Mouse (Mus musculus) adrenal gland (tissue): Measurements from ENCODE around the gene Cdca3.

Experiments
- intact Hi-C: fragments of 180-260 bp; cut with DNase I; formaldehyde crosslinking; loops from one replicate; pipeline ENCODE4 v1.15.1; 2025

The Cdca3 gene

DNA sequence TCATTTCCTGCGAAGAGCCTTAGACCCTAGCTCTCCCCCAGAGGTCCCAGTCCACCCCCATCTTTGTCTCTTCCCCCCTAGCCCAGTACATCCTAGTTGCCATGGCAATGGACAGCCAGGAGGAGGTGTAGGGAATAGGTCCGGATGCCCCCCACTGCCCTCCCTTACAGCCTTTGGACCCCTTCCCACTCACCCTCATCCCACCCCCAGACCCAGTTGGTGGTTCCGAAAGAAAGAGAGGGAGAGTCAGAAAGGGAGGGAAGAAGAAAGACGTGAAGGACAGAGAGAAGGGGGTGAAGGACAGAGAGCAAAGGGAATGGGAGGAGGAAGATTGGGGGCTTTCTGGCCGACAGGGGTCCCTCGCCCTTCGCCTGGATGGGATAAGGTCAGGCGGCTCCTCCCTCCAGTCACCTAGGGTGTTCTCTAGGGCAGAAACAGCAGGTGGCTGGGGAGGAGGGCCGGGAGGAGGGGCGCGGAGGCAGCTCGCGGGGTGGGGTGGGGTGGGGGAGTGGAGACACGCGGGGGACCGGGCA, 33.8 kb downstream of the Cdca3 start:
- intact Hi-C loops = loop anchor here (5.0 kb wide), 1 partner anchor 39 kb away; no protein-coding TSS in a partner anchor

DNA sequence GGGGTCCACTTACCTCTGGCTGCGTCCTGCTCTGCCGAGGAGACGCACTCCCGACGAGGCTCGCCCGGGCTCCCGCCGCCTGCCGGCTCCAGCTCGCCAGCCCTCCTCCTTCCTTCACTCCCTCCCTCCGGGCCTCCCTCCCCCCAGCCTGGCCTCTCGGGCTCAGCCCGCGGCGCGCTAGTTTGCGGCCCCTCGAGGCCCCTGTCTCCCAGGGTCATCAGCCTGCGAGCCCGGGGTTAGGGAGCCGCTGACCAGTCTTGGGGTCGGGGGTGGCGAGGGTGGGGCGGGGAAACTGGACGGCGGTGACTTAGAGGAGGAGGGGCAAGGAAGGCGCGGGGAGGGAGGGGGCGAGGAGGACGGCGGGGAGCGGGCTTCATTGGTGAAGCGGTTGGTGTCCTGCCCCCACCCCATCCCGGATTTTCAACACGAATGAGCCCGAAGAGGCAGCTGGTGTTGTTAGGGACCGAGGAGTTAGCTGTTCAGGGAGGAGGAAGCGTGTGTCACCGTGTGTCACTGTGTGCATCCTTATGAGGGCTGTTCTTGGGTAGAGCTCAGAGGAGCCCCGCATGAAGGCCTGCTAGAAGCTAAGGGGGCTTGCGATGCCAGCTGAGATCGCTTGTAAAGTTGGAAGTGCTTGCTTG, 34.4 kb downstream of the Cdca3 start, which contains the start of gene Gpr162:
Gene Gpr162, minus strand, starts transcription at position 326 of the 641 bp plus-strand sequence.
- intact Hi-C loops = loop anchor here (5.0 kb wide), 1 partner anchor 39 kb away; no protein-coding TSS in a partner anchor

DNA sequence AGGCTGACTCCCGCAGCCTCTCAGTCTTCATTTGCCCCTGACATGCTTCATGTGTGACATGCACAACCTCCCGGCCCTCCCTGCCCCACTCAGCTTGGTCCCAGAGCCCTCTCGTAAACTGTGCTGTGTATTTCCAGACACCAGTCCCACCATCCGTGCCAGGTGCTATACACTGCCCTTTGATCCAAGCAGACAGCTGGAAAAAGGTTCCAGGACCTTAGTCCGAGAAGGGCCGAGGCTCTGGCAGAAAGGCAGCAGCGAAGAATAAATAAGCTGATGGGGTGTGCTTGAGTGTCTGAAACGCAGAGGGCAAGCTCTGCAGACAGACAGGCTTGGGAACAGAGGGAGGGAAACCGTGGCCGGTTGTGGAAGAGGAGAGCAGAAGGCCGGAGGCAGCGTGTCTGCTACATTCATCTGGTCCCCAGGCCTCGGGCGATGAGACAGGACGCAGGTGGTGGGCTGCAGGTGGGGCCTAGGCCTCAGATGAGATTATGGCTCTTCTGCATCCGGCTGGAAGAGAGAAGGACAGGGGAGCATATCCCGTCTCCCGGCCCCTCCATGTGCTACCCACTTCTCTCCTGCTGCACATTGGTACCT, 36.5 kb downstream of the Cdca3 start:
- intact Hi-C loops = no loop called here

DNA sequence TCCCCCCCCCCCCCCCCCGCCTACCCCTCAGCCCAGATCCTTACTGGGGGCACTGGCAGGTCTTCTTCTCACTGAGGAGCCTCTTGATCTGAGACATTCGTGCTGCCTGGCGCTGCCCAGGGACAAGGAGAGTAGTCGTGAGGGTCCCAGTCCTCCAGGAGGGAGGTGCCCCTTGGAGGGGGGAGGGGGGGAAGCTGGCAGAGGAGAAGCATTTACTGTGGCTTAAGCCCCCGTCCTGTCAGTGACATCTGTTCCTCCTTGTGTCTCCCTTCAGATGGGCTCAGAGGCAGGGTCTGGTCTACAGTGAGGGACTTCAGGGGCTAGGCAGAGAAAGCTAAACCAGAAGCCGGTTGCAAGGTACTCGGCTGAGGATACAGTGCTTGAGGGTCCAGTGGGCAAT, 37.2 kb downstream of the Cdca3 start:
- intact Hi-C loops = no loop called here

DNA sequence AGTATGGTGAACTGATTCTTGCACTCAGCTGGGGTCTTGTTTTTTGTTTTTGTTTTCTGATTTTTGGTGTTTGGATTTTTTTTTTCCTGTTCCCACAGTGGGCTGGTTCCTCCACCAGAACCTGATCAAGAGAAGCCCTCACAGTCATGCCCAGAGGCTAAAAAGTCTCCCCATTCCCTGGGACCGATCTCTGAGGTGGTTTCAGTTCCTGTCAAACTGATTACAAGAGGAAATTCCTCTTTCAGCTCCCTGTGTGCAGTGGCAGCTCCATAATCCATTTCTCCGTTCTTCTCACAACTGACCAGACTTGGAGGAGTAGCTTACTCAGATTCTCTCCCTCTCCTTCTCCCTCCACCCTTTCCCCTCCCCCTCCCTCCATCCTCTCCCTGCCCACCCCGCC, 45.0 kb downstream of the Cdca3 start:
- intact Hi-C loops = no loop called here

DNA sequence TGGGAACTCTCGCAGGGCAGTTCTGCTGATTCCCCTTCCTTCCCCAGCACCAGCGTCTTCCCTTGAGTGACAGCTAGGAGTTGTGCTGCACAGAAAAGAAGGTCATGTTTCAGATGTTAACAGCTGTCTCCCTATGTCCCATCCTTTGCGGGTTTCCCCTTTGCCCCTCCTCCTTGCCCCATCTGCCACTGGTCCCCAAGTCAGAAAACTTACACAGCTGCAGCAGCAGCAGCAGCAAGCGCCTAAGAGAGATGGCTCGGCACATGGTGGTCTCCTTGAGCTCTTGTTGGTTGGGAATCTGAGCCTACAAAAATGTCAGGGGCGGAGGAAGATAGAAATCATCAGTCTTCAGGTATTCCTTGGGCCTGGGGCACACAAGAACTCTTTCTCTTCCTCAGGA, 50.0 kb downstream of the Cdca3 start:
- intact Hi-C loops = no loop called here

DNA sequence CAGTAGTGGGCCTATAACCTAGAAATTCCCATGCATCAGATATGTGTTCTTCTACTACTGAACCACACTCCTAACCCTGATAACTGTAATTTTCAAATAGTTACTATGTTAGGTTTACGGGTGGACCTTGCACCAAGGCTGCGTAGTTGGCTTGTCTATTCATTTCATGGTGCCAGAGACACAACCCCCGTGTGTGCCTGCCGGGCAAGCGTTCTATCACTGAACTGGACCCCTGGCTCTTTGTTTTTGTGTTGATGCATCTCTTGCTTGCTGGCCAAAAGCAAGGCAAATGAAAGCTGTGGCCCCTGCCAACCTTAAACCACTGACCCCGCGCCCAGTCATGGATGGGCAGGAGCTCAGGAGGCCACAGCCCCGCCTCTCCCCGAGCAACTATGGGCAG, 52.5 kb downstream of the Cdca3 start:
- intact Hi-C loops = no loop called here
